Comparison of ENCODE assay signal across 11 mouse cellular contexts in the genomic region with DNA sequence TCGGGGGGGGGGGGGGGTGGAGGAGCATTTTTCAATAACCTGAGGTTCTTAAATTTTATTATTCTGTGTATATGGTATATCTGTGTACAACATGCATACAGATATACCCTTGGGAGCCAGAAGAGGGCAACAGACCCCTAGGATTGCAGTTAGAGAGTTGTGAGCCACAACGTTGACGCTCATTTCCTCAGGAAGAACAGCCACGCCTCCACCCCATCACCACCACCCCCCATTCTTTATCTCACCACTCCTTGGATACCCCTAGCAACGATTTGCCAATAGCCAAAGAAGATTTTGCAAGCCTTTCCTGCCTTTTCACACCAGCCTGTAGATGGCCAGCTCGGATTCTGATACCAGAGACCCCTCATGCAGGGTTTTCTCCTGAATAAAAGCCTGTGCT. TPM values are rescaled to one million over a fixed set of nuclear protein-coding genes. Genes with fewer than 3 reads are reported as not detected.
DNase-seq lines count a peak whose midpoint lies in the region; ATAC-seq and TF ChIP-seq lines count a peak whose summit lies in the region.
"Had no signal": no experiment of that assay in that cellular context is flagged by ENCODE, and none has a peak within 500 bp of the region (broad histone marks: within the 10 kb centered on the region; RNA-seq: fewer than 3 reads in every experiment).

No protein-coding gene starts in this region.

- no peaks in the 10 kb centered on the region for H3K36me3 ChIP-seq in hindbrain, postnatal 0 days (ENCODE audit: insufficient read depth, low read length)
- H3K36me3 ChIP-seq in hindbrain, embryonic 16.5 days (ENCODE audit: control insufficient read depth, insufficient read depth, low read length), result no peaks in the 10 kb centered on the region
- H3K36me3 ChIP-seq in MEL (ENCODE audit: control insufficient read depth in 1 of 2, insufficient read depth in 2 of 2, low read length in 2 of 2), result peaks cover 0 to 13% of the 10 kb centered on the region in 2 experiments; a peak in 2 of 4 replicates
- H3K36me3 ChIP-seq in embryonic facial prominence, embryonic 14.5 days (ENCODE audit: control insufficient read depth, insufficient read depth, low read length), result no peaks in the 10 kb centered on the region
- H3K36me3 ChIP-seq: limb, embryonic 13.5 days had no signal

- 0 out of 2 replicates have a peak, but pooled peaks have one; percentile 53 for ATAC-seq in hindbrain, postnatal 0 days
- ATAC-seq in hindbrain, embryonic 16.5 days, result no peak
- ATAC-seq in embryonic facial prominence, embryonic 14.5 days (ENCODE audit: low read depth), result no peak

- peak; percentile 85 for TF ChIP-seq RAD21 in MEL (IDR thresholded peaks at IDR 0.05; ENCODE audit: low read depth, low read length)

- H3K27me3 ChIP-seq in hindbrain, postnatal 0 days (ENCODE audit: insufficient read depth, low read length), result no peaks in the 10 kb centered on the region
- no peaks in the 10 kb centered on the region for H3K27me3 ChIP-seq in hindbrain, embryonic 16.5 days (replicated peaks; ENCODE audit: control insufficient read depth, insufficient read depth, low read length)
- no peaks in the 10 kb centered on the region for H3K27me3 ChIP-seq in MEL (ENCODE audit: control insufficient read depth in 1 of 2, insufficient read depth in 2 of 2, low read length in 2 of 2)
- no peaks in the 10 kb centered on the region for H3K27me3 ChIP-seq in embryonic facial prominence, embryonic 14.5 days (replicated peaks; ENCODE audit: control insufficient read depth, insufficient read depth, low read length)
- H3K27me3 ChIP-seq: limb, embryonic 13.5 days had no signal

- H3K79me2 ChIP-seq in MEL (ENCODE audit: control insufficient read depth, insufficient read depth, low read length, poor library complexity), result no peaks in the 10 kb centered on the region

- H3K9me3 ChIP-seq in hindbrain, postnatal 0 days (ENCODE audit: low read length), result no peaks in the 10 kb centered on the region
- no peaks in the 10 kb centered on the region for H3K9me3 ChIP-seq in hindbrain, embryonic 16.5 days (ENCODE audit: control insufficient read depth, low read length)
- no peaks in the 10 kb centered on the region for H3K9me3 ChIP-seq in MEL (replicated peaks; ENCODE audit: insufficient read depth, low read length)
- H3K9me3 ChIP-seq in embryonic facial prominence, embryonic 14.5 days (ENCODE audit: control insufficient read depth, low read length), result no peaks in the 10 kb centered on the region
- H3K9me3 ChIP-seq: limb, embryonic 13.5 days had no signal

- H3K4me2 ChIP-seq in hindbrain, postnatal 0 days (ENCODE audit: low read depth, low read length), result no peak overlapping the region
- H3K4me2 ChIP-seq in hindbrain, embryonic 16.5 days (ENCODE audit: low read length), result no peak overlapping the region
- H3K4me2 ChIP-seq in embryonic facial prominence, embryonic 14.5 days (ENCODE audit: low read depth, low read length), result no peak overlapping the region
- H3K4me2 ChIP-seq: limb, embryonic 13.5 days had no signal

- H3K9ac ChIP-seq in hindbrain, postnatal 0 days (replicated peaks; ENCODE audit: low read length), result no peak overlapping the region
- no peak overlapping the region for H3K9ac ChIP-seq in hindbrain, embryonic 16.5 days (ENCODE audit: low read depth, low read length)
- H3K9ac ChIP-seq in MEL (ENCODE audit: control insufficient read depth, low read depth, low read length, poor library complexity, severe bottlenecking), result no peak overlapping the region
- no peak overlapping the region for H3K9ac ChIP-seq in embryonic facial prominence, embryonic 14.5 days (ENCODE audit: low read depth, low read length)
- H3K9ac ChIP-seq: limb, embryonic 13.5 days had no signal

- no peak for TF ChIP-seq POLR2A in MEL (IDR thresholded peaks at IDR 0.05; ENCODE audit: control insufficient read depth in 1 of 2, insufficient read depth in 1 of 2, low read depth in 1 of 2, low read length in 2 of 2, poor library complexity in 1 of 2)

- H3K4me1 ChIP-seq in hindbrain, postnatal 0 days (ENCODE audit: insufficient read depth, low read length), result no peaks in the 10 kb centered on the region
- H3K4me1 ChIP-seq in hindbrain, embryonic 16.5 days (ENCODE audit: control insufficient read depth, insufficient read depth, low read depth, low read length), result no peaks in the 10 kb centered on the region
- peaks cover 5 to 18% of the 10 kb centered on the region in 2 experiments for H3K4me1 ChIP-seq in MEL (ENCODE audit: control insufficient read depth in 1 of 2, insufficient read depth in 2 of 2, low read length in 2 of 2)
- no peaks in the 10 kb centered on the region for H3K4me1 ChIP-seq in embryonic facial prominence, embryonic 14.5 days (ENCODE audit: control insufficient read depth, insufficient read depth, low read length)
- H3K4me1 ChIP-seq: limb, embryonic 13.5 days had no signal

- peak; percentile 44 for TF ChIP-seq CTCF in hindbrain, postnatal 0 days (IDR thresholded peaks at IDR 0.05; ENCODE audit: low read depth)
- TF ChIP-seq CTCF in MEL (IDR thresholded peaks at IDR 0.05 in 2 of 3, conservative IDR thresholded peaks at IDR 0.05 in 1 of 3; ENCODE audit: control insufficient read depth in 1 of 3, insufficient read depth in 1 of 3, low read depth in 2 of 3, low read length in 3 of 3, poor library complexity in 1 of 3, severe bottlenecking in 1 of 3), result peak; percentile 50 to 78 (median 58)

- intact Hi-C loops in left cerebral cortex, postnatal 36 days (cut with DNase I), result no loop called here
- intact Hi-C loops in gastrocnemius, postnatal 36 days (cut with DNase I), result no loop called here

- DNase-seq in hindbrain, postnatal 0 days (ENCODE audit: low spot score), result peak; percentile 54
- DNase-seq in MEL (ENCODE audit: low read depth, low spot score), result peak; percentile 90
- DNase-seq in embryonic facial prominence, embryonic 14.5 days (ENCODE audit: low spot score), result peak; percentile 36
- DNase-seq in mesoderm, embryonic 11.5 days (ENCODE audit: low read depth, low spot score), result peak; percentile 59
- no peak for DNase-seq in right cerebral cortex, postnatal 4 days
- DNase-seq in left cerebral cortex, postnatal 36 days (ENCODE audit: low spot score in 2 of 2), result no peak
- no peak for DNase-seq in gastrocnemius, postnatal 36 days
- DNase-seq: cerebellum, adult 2 months had no signal

- no peak overlapping the region for H3K27ac ChIP-seq in hindbrain, postnatal 0 days
- no peak overlapping the region for H3K27ac ChIP-seq in hindbrain, embryonic 16.5 days (ENCODE audit: low read depth, low read length)
- H3K27ac ChIP-seq in MEL (ENCODE audit: control insufficient read depth, low read depth, low read length), result no peak overlapping the region
- H3K27ac ChIP-seq in embryonic facial prominence, embryonic 14.5 days (replicated peaks; ENCODE audit: low read depth, low read length), result no peak overlapping the region
- H3K27ac ChIP-seq: limb, embryonic 13.5 days had no signal

- no peak for TF ChIP-seq EP300 in MEL (IDR thresholded peaks at IDR 0.05; ENCODE audit: low read depth in 1 of 2, low read length in 2 of 2)

- H3K4me3 ChIP-seq in hindbrain, postnatal 0 days (ENCODE audit: low read length), result no peak overlapping the region
- no peak overlapping the region for H3K4me3 ChIP-seq in hindbrain, embryonic 16.5 days (ENCODE audit: low read length)
- H3K4me3 ChIP-seq in MEL (ENCODE audit: control insufficient read depth in 1 of 2, insufficient read depth in 1 of 2, low read depth in 2 of 2, low read length in 2 of 2), result no peak overlapping the region
- no peak overlapping the region for H3K4me3 ChIP-seq in embryonic facial prominence, embryonic 14.5 days (ENCODE audit: low read depth, low read length)
- H3K4me3 ChIP-seq: limb, embryonic 13.5 days had no signal

- WGBS in hindbrain, postnatal 0 days, result 3% methylated on average over 6 of the region's 6 CpGs
- 3% methylated on average over 6 of the region's 6 CpGs for WGBS in hindbrain, embryonic 16.5 days
- WGBS in embryonic facial prominence, embryonic 14.5 days, result 6% methylated on average over 6 of the region's 6 CpGs

RNA-seq across cellular contexts. Expression of gene Gm9844, which starts 16.3 kb away (rescaled TPM):
- total RNA-seq in hindbrain, postnatal 0 days (2014; rRNA removed), result 0.79 and 2.5 TPM in 2 replicates
- 31.9 and 32.5 TPM in 2 replicates for polyA plus RNA-seq in hindbrain, postnatal 0 days (2015; fragmentation: Nextera tagmentation; extraction: Ambion mirVana)
- 21.4 and 53.5 TPM in 2 replicates for polyA plus RNA-seq in hindbrain, embryonic 16.5 days (2015; fragmentation: Nextera tagmentation; extraction: Ambion mirVana)
- 0.54 TPM in 1 of 2 replicates, not detected in the other for total RNA-seq in MEL (2012; rRNA removed)
- under 1 TPM in 1 of 2 experiments, not detected in 1; 0.95 TPM for polyA plus RNA-seq in MEL (2012; ENCODE audit: insufficient read depth in 1 of 2, insufficient read length in 2 of 2, low read depth in 1 of 2, low replicate concordance in 2 of 2, missing spikeins in 1 of 2)
- 14.7 and 16.4 TPM in 2 replicates for polyA plus RNA-seq in embryonic facial prominence, embryonic 14.5 days (2014; fragmentation: Nextera tagmentation; extraction: Ambion mirVana)
- 1 to 10 TPM in 1 of 2 experiments, not detected in 1; 1.9 TPM for total RNA-seq in left cerebral cortex, postnatal 36 days (2021)
- total RNA-seq in gastrocnemius, postnatal 36 days (2021), result not detected

RNA-seq across cellular contexts. Expression of gene Lypd4, which starts 24.0 kb away (rescaled TPM):
- total RNA-seq in hindbrain, postnatal 0 days (2014; rRNA removed), result not detected in 2 replicates
- polyA plus RNA-seq in hindbrain, postnatal 0 days (2015; fragmentation: Nextera tagmentation; extraction: Ambion mirVana), result not detected in 2 replicates
- polyA plus RNA-seq in hindbrain, embryonic 16.5 days (2015; fragmentation: Nextera tagmentation; extraction: Ambion mirVana), result 0.21 and 0.29 TPM in 2 replicates
- not detected in 2 replicates for total RNA-seq in MEL (2012; rRNA removed)
- not detected for polyA plus RNA-seq in MEL (2012; ENCODE audit: insufficient read depth in 1 of 2, insufficient read length in 2 of 2, low read depth in 1 of 2, low replicate concordance in 2 of 2, missing spikeins in 1 of 2)
- not detected in 2 replicates for polyA plus RNA-seq in embryonic facial prominence, embryonic 14.5 days (2014; fragmentation: Nextera tagmentation; extraction: Ambion mirVana)
- not detected for total RNA-seq in left cerebral cortex, postnatal 36 days (2021)
- total RNA-seq in gastrocnemius, postnatal 36 days (2021), result not detected
- polyA plus RNA-seq: cerebellum, adult 2 months; limb, embryonic 13.5 days; stomach, embryonic 14.5 days had no signal

RNA-seq across cellular contexts. Expression of gene Dmrtc2, which starts 24.1 kb away (rescaled TPM):
- 1.7 TPM in 1 of 2 replicates, not detected in the other for total RNA-seq in hindbrain, postnatal 0 days (2014; rRNA removed)
- 0.10 and 0.18 TPM in 2 replicates for polyA plus RNA-seq in hindbrain, postnatal 0 days (2015; fragmentation: Nextera tagmentation; extraction: Ambion mirVana)
- polyA plus RNA-seq in hindbrain, embryonic 16.5 days (2015; fragmentation: Nextera tagmentation; extraction: Ambion mirVana), result 0.30 and 0.47 TPM in 2 replicates
- not detected in 2 replicates for total RNA-seq in MEL (2012; rRNA removed)
- polyA plus RNA-seq in MEL (2012; ENCODE audit: insufficient read depth in 1 of 2, insufficient read length in 2 of 2, low read depth in 1 of 2, low replicate concordance in 2 of 2, missing spikeins in 1 of 2), result not detected
- not detected in 2 replicates for polyA plus RNA-seq in embryonic facial prominence, embryonic 14.5 days (2014; fragmentation: Nextera tagmentation; extraction: Ambion mirVana)
- total RNA-seq in left cerebral cortex, postnatal 36 days (2021), result not detected
- total RNA-seq in gastrocnemius, postnatal 36 days (2021), result not detected
- polyA plus RNA-seq: cerebellum, adult 2 months; limb, embryonic 13.5 days; stomach, embryonic 14.5 days had no signal

RNA-seq across cellular contexts. Expression of gene Rps19, which starts 38.5 kb away (rescaled TPM):
- total RNA-seq in hindbrain, postnatal 0 days (2014; rRNA removed), result 483 and 611 TPM in 2 replicates
- 1,228 and 1,333 TPM in 2 replicates for polyA plus RNA-seq in hindbrain, postnatal 0 days (2015; fragmentation: Nextera tagmentation; extraction: Ambion mirVana)
- polyA plus RNA-seq in hindbrain, embryonic 16.5 days (2015; fragmentation: Nextera tagmentation; extraction: Ambion mirVana), result 1,005 and 1,089 TPM in 2 replicates
- total RNA-seq in MEL (2012; rRNA removed), result 3,168 and 3,580 TPM in 2 replicates
- polyA plus RNA-seq in MEL (2012; ENCODE audit: insufficient read depth in 1 of 2, insufficient read length in 2 of 2, low read depth in 1 of 2, low replicate concordance in 2 of 2, missing spikeins in 1 of 2), result 1,000 to 10,000 TPM in 1 of 2 experiments, not detected in 1; 2,454 TPM
- polyA plus RNA-seq in embryonic facial prominence, embryonic 14.5 days (2014; fragmentation: Nextera tagmentation; extraction: Ambion mirVana), result 3,017 and 3,062 TPM in 2 replicates
- 100 to 1,000 TPM; 456 to 499 TPM for total RNA-seq in left cerebral cortex, postnatal 36 days (2021)
- total RNA-seq in gastrocnemius, postnatal 36 days (2021), result 100 to 1,000 TPM; 283 to 298 TPM

RNA-seq across cellular contexts. Expression of gene Cd79a, which starts 51.5 kb away (rescaled TPM):
- total RNA-seq in hindbrain, postnatal 0 days (2014; rRNA removed), result 0.10 and 0.11 TPM in 2 replicates
- 0.63 and 0.93 TPM in 2 replicates for polyA plus RNA-seq in hindbrain, postnatal 0 days (2015; fragmentation: Nextera tagmentation; extraction: Ambion mirVana)
- 0.34 and 0.39 TPM in 2 replicates for polyA plus RNA-seq in hindbrain, embryonic 16.5 days (2015; fragmentation: Nextera tagmentation; extraction: Ambion mirVana)
- 0.13 and 0.23 TPM in 2 replicates for total RNA-seq in MEL (2012; rRNA removed)
- under 1 TPM in 1 of 2 experiments, not detected in 1; 0.61 TPM for polyA plus RNA-seq in MEL (2012; ENCODE audit: insufficient read depth in 1 of 2, insufficient read length in 2 of 2, low read depth in 1 of 2, low replicate concordance in 2 of 2, missing spikeins in 1 of 2)
- 0.35 and 0.60 TPM in 2 replicates for polyA plus RNA-seq in embryonic facial prominence, embryonic 14.5 days (2014; fragmentation: Nextera tagmentation; extraction: Ambion mirVana)
- under 1 TPM; 0.49 to 0.54 TPM for total RNA-seq in left cerebral cortex, postnatal 36 days (2021)
- under 1 TPM in 1 of 2 experiments, not detected in 1; 0.23 TPM for total RNA-seq in gastrocnemius, postnatal 36 days (2021)

Comparison
In these comparisons a context has a peak if more than half of its experiments do, and no peak if none do; other contexts are left out.
1. DNase-seq: peak in hindbrain, postnatal 0 days (single experiment), MEL (single experiment), embryonic facial prominence, embryonic 14.5 days (single experiment) and mesoderm, embryonic 11.5 days (single experiment); none in right cerebral cortex, postnatal 4 days (single experiment), left cerebral cortex, postnatal 36 days (0 of 2) and gastrocnemius, postnatal 36 days (0 of 2).